Mouse (Mus musculus) liver, adult 2 months (tissue): ENCODE data around the gene Cacna2d1.

Source experiments
- CTCF ChIP-seq: fragments of 200-500 bp; IDR thresholded peaks from 2 replicates; pipeline ENCODE4 v1.5.1; 2011; ENCODE audit warnings: low read depth, low read length, control low read depth
- POLR2A ChIP-seq: fragments of 200-500 bp; IDR thresholded peaks from 2 replicates; pipeline ENCODE4 v1.6.1; 2011; ENCODE audit warnings: low read length, control low read depth; ENCODE audit not compliant: insufficient read depth; ENCODE audit errors: extremely low read depth

DNA sequence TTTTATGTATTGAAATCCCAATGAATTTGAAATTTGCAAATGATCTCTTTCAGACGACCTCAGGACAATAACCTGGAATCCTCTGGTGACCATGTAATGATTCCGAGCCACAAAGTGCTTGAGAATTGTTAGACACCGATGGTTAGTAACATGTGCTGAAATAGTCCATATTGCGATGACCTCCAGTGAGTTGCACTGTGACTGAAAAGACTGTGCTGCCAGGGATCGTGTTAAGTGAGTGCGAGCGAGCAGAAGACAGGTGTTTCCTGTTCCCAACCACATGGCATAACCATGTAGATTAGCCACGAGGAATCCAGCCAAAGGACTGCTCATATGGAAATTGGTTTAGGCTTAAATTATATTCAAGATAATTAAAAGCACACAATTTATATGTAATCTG, 475.5 kb downstream of the Cacna2d1 start:
- no peak for TF ChIP-seq CTCF
- TF ChIP-seq POLR2A: no peak
